Mouse (Mus musculus) heart, adult 9 months (tissue): ENCODE measurements around the gene Ms4a15.

Source experiments
- DNase-seq, 2 experiments: peaks; one replicate each; pipeline ENCODE4 v3.0.0; 2022; ENCODE audit warnings: low spot score in 2 of 2

Ms4a15 gene

GRCm38 (mm10) chr19:10959978-10960346, 33.1 kb downstream of the Ms4a15 start:
- DNase-seq = no peak

GRCm38 (mm10) chr19:10959085-10959977, 33.7 kb downstream of the Ms4a15 start:
- peak in 1 of 2 experiments; percentile 70 for DNase-seq

GRCm38 (mm10) chr19:10952021-10952939, 40.8 kb downstream of the Ms4a15 start:
- DNase-seq = peak; percentile 41 to 45

DNA sequence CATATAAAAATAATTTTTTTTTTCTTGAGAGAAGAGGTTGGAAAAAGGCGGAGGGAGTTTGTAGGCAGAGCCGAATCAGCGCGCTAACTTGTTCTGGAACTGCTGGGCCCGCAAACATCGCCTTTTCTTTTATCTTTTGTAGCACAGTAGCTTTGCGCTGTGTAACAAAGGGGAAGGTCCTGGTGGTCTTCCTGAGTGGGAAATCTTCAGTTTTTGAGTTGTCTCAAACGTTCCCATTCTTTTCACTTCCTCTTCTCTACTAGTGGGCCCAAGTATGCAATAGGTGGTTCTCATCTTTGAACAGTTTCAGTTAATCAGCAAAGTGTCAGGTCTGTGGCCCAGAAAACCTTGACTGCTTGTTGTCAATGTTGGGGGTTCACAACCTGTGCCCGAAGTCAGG, 43.5 kb downstream of the Ms4a15 start:
- DNase-seq = no peak

DNA sequence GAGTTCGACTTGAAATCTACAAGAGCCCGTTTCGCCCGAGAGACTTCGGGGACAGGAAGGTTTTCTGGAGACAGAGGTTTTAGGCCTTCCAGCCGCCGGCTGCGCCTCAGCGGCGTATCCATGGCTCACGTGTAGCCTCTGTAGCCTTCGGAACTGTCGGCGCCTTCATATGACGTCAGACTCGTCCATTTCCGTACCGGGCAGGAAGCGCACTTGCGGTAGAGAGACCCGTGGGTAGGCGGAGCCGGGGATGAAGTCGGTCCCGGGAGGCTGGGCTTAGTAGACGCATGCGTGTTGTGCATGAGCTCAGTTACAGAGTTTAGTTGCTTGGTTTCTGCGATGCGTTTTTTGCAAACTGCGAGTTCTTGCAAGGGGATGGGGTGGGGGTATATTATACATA, 43.9 kb downstream of the Ms4a15 start, which contains the start of gene Ccdc86:
TSS of gene Ccdc86 (minus strand) at position 155 of the 400 bp plus-strand sequence.
- peak; percentile 93 to 95 for DNase-seq

GRCm38 (mm10) chr19:10948416-10948815, 44.6 kb downstream of the Ms4a15 start:
- DNase-seq = peak in 1 of 2 experiments; percentile 13

- DNase-seq = no peak
Measured at GRCm38 (mm10) chr19:10947219-10947618, 45.8 kb downstream of the Ms4a15 start.

- DNase-seq = no peak
Measured at GRCm38 (mm10) chr19:10946506-10946905, 46.5 kb downstream of the Ms4a15 start.

- DNase-seq = no peak
Measured at GRCm38 (mm10) chr19:10943955-10944354, 49.1 kb downstream of the Ms4a15 start.

DNA sequence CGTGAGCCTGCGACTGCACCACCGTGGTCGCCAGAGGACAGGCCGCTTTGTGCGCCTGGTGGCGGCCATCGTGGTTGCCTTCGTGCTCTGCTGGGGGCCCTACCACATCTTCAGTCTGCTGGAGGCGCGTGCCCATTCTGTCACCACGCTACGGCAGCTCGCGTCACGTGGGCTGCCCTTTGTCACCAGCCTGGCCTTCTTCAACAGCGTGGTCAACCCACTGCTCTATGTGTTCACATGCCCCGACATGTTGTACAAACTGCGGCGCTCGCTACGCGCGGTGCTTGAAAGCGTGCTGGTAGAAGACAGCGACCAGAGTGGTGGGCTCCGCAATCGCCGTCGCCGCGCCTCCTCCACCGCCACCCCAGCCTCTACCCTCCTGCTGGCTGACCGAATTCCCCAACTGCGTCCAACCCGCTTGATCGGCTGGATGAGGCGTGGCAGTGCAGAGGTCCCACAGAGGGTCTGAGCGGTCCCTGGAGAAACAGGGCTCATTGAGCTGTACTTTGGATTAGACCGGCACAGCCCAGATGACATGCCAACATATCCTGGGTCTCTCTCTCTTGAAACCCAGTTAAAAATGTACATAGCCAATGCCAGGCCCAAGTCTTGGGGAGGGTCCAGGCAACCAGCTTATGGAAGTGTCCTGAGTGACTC, 52.1 kb downstream of the Ms4a15 start:
- no peak for DNase-seq

GRCm38 (mm10) chr19:10940097-10940800, 52.8 kb downstream of the Ms4a15 start:
- DNase-seq = peak in 1 of 2 experiments; percentile 29

DNA sequence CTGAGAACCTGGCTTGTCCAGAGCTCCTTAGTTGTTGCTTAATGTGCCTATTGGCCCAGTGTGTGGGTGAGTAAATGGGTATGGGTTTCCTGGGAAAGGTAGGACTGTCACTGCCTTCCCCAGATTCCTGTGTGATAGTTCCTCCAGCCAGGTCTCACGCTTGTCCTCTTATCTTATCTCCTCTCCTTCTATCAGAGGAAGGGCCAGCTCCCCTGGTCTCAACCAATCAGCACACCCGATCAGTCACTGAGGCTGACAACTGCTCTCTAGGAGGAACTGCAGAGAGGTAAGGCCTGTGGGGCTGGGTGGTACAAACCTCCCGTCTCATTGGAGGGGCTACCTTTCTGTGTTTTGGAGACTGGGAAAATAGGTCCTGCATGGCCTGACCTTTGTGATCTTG, 54.3 kb downstream of the Ms4a15 start:
- DNase-seq = no peak

GRCm38 (mm10) chr19:10937110-10937563, 55.9 kb downstream of the Ms4a15 start, which contains the start of gene Ptgdr2:
Gene Ptgdr2, plus strand, starts transcription at chr19:10937160.
- DNase-seq = no peak

GRCm38 (mm10) chr19:10936077-10936476, 57.0 kb downstream of the Ms4a15 start:
- DNase-seq = no peak

- no peak for DNase-seq
Measured at GRCm38 (mm10) chr19:10935029-10935428, 58.0 kb downstream of the Ms4a15 start.

GRCm38 (mm10) chr19:10930641-10931040, 62.4 kb downstream of the Ms4a15 start:
- no peak for DNase-seq
